Mouse (Mus musculus) layer of hippocampus, adult 8-10 months (tissue): ENCODE measurements around the gene Cyth1. TPM values are rescaled to one million over a fixed set of nuclear protein-coding genes. Genes with fewer than 3 reads are reported as not detected.
A peak's percentile ranks its signal among the peaks of the same experiment; 100 is the strongest.

ENCODE experiments used
- DNase-seq, 2 experiments: peaks; one replicate each; pipeline ENCODE4 v3.0.0; 2022; ENCODE audit warnings: low spot score in 2 of 2
- total RNA-seq, 4 experiments: library from RNA; stranded (reverse); gene quantifications; 2 replicates each; pipeline ENCODE4 v1.2.4; 2022

Cyth1 gene
- total RNA-seq, 4 experiments from 2014 or later = 84.7 to 96.8 (median 89.4) TPM

DNA sequence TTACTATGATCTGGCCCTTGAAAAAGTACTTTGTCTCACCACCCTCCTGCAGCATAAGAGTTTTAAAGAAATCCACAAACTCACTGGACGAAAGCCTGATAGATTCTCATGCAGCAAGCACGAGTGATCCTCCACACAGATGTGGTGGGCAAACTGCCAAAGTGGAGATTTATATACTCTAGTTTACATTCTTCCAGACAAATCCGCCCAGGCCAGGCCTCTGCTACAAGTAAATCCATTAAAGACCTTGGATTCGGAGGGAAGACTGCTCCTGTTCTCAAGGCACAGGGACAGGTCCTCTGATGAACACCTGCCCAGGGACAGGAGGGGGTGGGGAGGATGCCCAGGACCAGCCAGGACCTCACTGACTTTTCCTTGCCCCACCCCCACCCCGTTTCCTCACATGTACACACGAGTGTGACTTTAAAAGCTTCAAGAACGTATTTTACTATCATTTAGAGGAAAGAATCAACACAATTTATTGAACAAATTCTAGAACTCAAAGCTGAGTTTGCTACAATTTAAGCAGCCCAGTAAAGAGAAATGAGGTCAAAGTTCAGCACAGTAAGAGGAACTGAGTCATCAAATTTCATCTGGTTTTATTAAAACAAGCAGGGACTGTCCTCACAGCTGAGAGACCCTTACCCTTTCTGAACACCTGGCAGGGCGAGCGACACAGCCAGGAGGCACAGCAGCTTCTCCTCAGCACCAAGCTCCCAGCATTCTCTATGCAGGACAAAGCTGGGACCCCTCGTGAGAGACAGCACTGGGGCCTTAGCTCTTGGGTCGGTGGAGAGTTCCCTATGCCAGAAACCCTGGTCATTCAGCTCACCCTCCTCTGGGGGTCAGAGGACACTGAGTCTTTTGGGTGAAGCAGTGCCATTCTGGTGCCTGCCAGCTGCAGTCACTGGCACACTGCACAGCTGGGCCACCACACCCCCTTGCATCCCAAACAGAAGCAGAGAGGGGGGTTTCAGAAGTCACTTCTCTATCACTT lies 47.3 kb downstream of the Cyth1 start:
- DNase-seq = no peak

DNA sequence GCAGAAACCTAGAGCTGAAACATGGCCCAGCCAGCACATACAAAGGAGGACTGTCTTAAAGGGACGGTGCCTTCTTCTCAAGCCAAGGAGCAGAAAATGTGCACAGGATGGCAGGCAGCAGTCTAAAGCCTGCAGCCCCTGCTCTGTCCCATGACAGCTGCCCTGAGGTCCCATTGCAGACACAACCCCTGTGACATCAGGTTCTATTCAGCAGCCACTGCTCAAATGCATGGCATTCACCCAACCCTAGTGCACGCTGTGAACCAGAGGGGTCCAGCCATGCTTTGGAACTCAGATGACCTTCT lies 50.1 kb downstream of the Cyth1 start:
- no peak for DNase-seq

GRCm38 (mm10) chr11:118197508-118198295 lies 50.7 kb downstream of the Cyth1 start:
- peak; percentile 74 to 75 for DNase-seq

GRCm38 (mm10) chr11:118196824-118197388 lies 51.5 kb downstream of the Cyth1 start:
- DNase-seq = no peak

DNA sequence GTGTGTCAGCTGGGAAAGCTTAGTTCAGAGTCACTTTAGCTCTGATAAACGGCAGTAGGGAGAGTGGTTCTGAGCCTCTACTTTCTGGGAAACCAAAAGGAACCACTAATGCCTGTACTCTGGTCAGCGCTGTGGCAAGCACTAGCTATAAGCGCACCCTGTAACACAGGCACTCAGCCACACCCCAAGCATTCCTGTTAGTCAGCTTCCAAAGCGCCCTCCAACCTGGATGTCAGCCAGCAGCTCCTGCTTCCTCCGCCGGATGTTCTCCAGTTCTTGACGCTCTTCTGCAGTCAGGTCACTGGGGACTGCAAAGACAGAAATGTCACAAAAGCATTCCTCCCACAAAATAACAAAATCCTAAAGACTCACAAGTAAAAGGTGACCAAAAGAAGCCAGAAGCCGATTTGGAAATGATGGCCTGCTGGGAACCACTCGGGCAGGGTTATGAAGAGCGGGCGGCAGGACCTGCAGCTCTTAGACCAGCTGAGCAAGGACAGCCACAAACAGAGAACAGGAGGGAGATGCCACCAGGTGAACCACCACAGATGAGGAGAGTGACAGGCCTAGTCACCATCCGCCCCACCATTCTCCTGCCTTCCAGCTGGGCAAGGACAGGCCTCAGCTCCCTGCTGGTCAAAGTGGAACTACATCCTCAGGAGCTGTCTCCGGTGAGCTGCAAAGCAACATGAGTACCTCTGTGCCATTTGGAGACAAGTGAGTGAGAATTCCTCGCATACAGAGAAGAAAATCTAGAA lies 54.8 kb downstream of the Cyth1 start:
- DNase-seq = no peak

DNA sequence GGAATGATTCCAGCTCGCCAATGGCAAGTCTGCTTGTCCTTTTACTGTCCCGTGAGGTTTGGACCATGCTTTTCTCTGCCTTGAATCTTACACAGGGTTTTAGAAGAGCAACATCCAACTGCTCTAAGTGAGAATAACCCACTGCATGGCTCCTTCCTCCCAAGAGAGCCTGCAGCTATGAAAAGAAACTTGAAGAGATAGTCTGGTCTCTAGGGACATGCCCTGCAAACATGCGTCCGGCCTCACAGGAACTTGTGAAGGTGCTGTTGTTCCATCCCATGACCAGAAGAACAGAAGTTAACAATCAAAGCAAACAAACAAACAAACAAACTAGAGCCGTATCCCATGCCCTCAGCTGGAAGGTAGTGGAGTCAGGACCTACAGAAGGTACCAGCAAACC lies 55.4 kb downstream of the Cyth1 start:
- no peak for DNase-seq

DNA sequence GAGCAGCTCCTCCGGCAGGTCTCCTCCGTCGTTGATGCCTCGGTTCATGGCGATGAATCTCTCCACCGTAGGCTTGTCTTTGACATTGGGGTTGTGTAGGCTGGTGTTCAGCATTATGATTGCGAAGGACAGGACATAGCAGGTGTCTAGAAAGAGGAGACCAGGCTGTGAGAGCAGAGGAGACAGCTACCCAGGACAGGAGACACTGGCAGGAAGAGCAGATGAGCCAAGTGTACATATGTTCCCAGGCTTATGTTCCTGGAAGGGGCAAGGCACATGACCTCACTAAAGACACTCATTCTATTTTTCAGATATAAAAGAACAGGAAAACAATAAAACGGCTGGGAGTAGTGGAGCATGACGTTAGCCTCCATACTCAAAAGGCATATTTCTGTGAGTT lies 65.6 kb downstream of the Cyth1 start:
- DNase-seq = no peak

GRCm38 (mm10) chr11:118182353-118182752 lies 66.0 kb downstream of the Cyth1 start:
- DNase-seq = no peak

DNA sequence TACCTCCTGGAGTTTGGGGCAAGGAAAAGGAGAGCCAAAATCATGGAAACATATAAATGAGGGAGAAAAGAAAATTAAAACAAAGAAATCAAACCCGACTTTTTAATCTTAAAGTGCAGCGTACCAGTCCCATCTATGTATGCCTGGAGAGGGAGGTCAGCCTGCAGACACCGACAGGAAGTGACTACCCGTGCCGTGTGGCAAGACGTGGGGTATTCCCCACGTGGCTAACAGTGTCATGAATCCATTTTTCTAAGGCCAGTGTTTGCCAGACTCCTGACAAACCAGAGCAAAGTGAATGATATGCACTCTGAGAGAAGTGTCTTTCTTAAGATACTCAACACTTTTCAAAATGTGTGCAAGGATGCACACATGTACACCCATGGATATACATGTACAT lies 68.2 kb downstream of the Cyth1 start:
- no peak for DNase-seq

DNA sequence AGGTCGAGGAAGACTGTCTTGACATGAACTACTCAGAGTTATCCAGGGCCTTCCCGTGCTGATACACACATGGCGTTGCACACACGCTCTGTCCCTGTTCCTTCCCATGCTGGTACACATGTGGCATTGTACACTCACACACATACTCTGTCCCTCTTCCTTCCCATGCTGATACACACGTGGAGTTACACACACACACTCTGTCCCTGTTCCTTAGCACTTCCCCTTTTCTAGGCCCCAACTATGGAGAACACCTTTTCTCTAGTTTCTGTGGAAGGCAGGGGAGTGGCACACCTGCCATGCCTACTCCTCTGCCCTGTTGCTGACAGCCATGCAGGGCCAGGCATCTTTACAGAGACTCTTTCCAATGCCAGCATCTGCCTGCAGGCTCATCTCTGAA lies 70.2 kb downstream of the Cyth1 start:
- DNase-seq = no peak

GRCm38 (mm10) chr11:118174752-118175151 lies 73.6 kb downstream of the Cyth1 start:
- DNase-seq = no peak

DNA sequence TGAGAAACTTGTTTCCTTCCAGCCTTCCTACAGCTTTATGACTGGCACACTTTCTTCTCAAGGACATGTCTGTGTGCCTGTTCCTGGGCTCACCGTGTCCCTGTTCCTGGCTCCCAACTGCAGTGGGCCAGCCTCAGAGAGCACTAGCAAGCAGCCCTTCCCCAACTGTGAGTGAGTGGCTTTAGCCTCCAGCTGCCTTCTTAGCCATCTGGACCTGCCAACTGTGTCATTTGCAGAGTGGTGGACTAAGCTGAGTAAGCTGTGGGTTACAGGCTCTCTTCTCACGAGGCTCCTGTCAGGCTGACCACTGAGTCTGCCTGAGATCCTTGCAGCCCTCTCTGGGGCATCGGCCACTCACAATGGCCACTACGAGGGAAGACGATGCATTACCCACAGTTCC lies 75.6 kb downstream of the Cyth1 start:
- DNase-seq = no peak

- DNase-seq = no peak
These were observed 78.1 kb downstream of the Cyth1 start for GRCm38 (mm10) chr11:118170333-118170732.

- DNase-seq = no peak
These were observed 79.7 kb downstream of the Cyth1 start for GRCm38 (mm10) chr11:118168714-118169113.

- DNase-seq = no peak
These were observed 81.8 kb downstream of the Cyth1 start for GRCm38 (mm10) chr11:118166626-118167025.

DNA sequence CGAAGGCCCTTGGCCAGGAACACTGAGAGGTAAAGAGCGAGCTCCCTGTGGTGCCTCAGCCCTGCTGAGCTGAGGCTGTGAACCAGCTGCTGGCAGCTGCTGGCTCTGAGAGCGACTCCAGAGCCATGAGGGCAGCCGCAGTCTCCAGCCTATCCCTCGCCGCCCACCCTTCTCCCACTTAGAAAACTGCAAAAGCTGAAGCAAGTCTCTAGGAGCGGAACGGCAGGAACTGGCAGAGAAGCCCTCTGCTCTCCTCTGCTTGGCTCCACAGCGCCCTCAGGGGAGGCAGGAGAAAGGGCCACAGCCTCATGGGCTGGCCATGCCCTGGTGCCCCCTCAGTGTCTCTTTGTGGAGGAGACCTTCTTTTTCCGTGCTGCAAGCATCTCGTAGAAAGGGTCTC lies 82.7 kb downstream of the Cyth1 start:
- no peak for DNase-seq

- no peak for DNase-seq
These were observed 83.8 kb downstream of the Cyth1 start for GRCm38 (mm10) chr11:118164566-118164965.

DNA sequence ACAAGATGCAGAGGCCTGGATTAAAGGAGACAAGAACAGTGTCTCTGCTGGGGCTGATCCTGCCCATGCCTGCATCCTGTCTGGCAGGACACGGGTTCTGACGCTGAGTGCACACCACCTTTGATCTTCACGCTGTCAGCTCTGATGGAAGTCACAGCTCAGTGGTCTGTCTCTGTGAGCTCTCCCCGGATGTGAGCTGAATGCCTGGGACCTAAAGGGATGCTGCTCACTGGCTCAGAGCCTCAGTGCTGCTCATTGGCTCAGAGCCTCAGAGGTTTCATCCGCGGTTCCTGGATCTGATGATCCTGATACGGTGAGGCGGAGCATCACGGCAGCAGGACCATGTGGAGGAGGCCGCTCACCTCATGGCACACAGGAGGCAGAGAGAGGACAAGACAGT lies 86.1 kb downstream of the Cyth1 start:
- no peak for DNase-seq

DNA sequence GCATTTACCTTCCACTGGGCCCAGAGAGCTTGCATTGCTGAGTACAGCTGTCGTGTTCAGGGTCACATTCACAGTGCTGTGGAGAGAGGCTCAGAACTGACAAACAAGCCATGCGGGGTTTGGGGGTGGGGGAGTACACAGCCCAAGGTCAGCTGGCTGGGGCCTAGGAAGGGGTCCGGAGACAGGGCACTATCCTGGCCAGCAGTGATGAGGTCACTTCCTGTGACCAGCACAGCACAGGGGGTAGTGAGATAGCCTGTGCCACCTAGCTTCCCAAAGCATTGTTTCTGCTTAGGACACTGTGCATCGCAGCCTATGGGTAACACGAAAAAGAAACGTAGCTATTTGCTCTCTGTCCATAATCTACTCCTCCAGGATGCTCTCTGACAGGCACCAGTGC lies 87.2 kb downstream of the Cyth1 start:
- DNase-seq = no peak

- DNase-seq = no peak
These were observed 87.6 kb downstream of the Cyth1 start for GRCm38 (mm10) chr11:118160763-118161162.

- DNase-seq = no peak
These were observed 89.6 kb downstream of the Cyth1 start for GRCm38 (mm10) chr11:118158753-118159152.
